In genomic region chr14:20209926-20210325, GRCm38 (mm10) we compare ENCODE assay signal across 36 mouse cellular contexts. TPM values are rescaled to one million over a fixed set of nuclear protein-coding genes. Genes with fewer than 3 reads are reported as not detected.
DNase-seq lines count a peak whose midpoint lies in the region; ATAC-seq and TF ChIP-seq lines count a peak whose summit lies in the region.
"Had no signal": no experiment of that assay in that cellular context is flagged by ENCODE, and none has a peak within 500 bp of the region (broad histone marks: within the 10 kb centered on the region; RNA-seq: fewer than 3 reads in every experiment).

No protein-coding gene starts in this region.

- H3K4me2 ChIP-seq in liver, embryonic 11.5 days, result no peak overlapping the region
- no peak overlapping the region for H3K4me2 ChIP-seq in liver, postnatal 0 days (ENCODE audit: low read depth, low read length)
- no peak overlapping the region for H3K4me2 ChIP-seq in limb, embryonic 13.5 days (replicated peaks)
- H3K4me2 ChIP-seq: embryonic facial prominence, embryonic 13.5 days; forebrain, embryonic 12.5 days; heart, embryonic 15.5 days; hindbrain, embryonic 12.5 days; neural tube, embryonic 12.5 days had no signal

- H3K9me3 ChIP-seq in liver, embryonic 11.5 days (ENCODE audit: control insufficient read depth, low read length), result no peaks in the 10 kb centered on the region
- H3K9me3 ChIP-seq in liver, postnatal 0 days (ENCODE audit: low read length), result no peaks in the 10 kb centered on the region
- H3K9me3 ChIP-seq in limb, embryonic 13.5 days, result no peaks in the 10 kb centered on the region
- H3K9me3 ChIP-seq: embryonic facial prominence, embryonic 13.5 days; forebrain, embryonic 12.5 days; heart, embryonic 15.5 days; hindbrain, embryonic 12.5 days; midbrain, embryonic 10.5 days; neural tube, embryonic 12.5 days had no signal

- no peak for TF ChIP-seq EP300 in liver, postnatal 0 days (IDR thresholded peaks at IDR 0.05; ENCODE audit: low read depth)

- ATAC-seq in liver, embryonic 11.5 days (replicated peaks; ENCODE audit: low FRiP score), result peak; percentile 60
- no peak for ATAC-seq in liver, postnatal 0 days
- ATAC-seq in limb, embryonic 13.5 days (ENCODE audit: low FRiP score, low read depth), result no peak
- peak; percentile 73 for ATAC-seq in megakaryocyte-erythroid progenitor cell, adult 5-6 weeks (replicated peaks; ENCODE audit: low FRiP score, low TSS enrichment, poor library complexity, severe bottlenecking)
- ATAC-seq: activated CD4-positive, CD25-positive, alpha-beta regulatory T cell, adult 4 months; CD4-positive, CD25-positive, alpha-beta regulatory T cell, adult 4 months; intestine, embryonic 16.5 days; lung, postnatal 0 days had no signal

- 52% methylated on average over 7 of the region's 7 CpGs for WGBS in liver, embryonic 11.5 days
- 58% methylated on average over 7 of the region's 7 CpGs for WGBS in liver, postnatal 0 days (ENCODE audit: insufficient replicate concordance)
- 71% methylated on average over 7 of the region's 7 CpGs for WGBS in limb, embryonic 13.5 days

- no peaks in the 10 kb centered on the region for H3K36me3 ChIP-seq in liver, embryonic 11.5 days (ENCODE audit: control insufficient read depth, insufficient read depth, low read length)
- H3K36me3 ChIP-seq in liver, postnatal 0 days (replicated peaks; ENCODE audit: insufficient read depth, low read length), result no peaks in the 10 kb centered on the region
- no peaks in the 10 kb centered on the region for H3K36me3 ChIP-seq in limb, embryonic 13.5 days
- H3K36me3 ChIP-seq: embryonic facial prominence, embryonic 13.5 days; forebrain, embryonic 12.5 days; heart, embryonic 15.5 days; hindbrain, embryonic 12.5 days; midbrain, embryonic 10.5 days; neural tube, embryonic 12.5 days had no signal

- TF ChIP-seq CTCF in liver, postnatal 0 days (IDR thresholded peaks at IDR 0.05; ENCODE audit: low read depth), result no peak

- no peak overlapping the region for H3K27ac ChIP-seq in liver, embryonic 11.5 days (ENCODE audit: low read depth, low read length)
- H3K27ac ChIP-seq in liver, postnatal 0 days (ENCODE audit: low read depth), result no peak overlapping the region
- peak overlapping the region; percentile 0; the same call in 1 of the 2 replicates for H3K27ac ChIP-seq in limb, embryonic 13.5 days
- H3K27ac ChIP-seq: embryonic facial prominence, embryonic 13.5 days; forebrain, embryonic 12.5 days; heart, embryonic 15.5 days; hindbrain, embryonic 12.5 days; kidney, postnatal 0 days; midbrain, embryonic 10.5 days; neural tube, embryonic 12.5 days had no signal

- H3K27me3 ChIP-seq in liver, embryonic 11.5 days (replicated peaks; ENCODE audit: control insufficient read depth, insufficient read depth, low read length), result no peaks in the 10 kb centered on the region
- H3K27me3 ChIP-seq in liver, postnatal 0 days (ENCODE audit: insufficient read depth, low read length), result no peaks in the 10 kb centered on the region
- no peaks in the 10 kb centered on the region for H3K27me3 ChIP-seq in limb, embryonic 13.5 days
- H3K27me3 ChIP-seq: embryonic facial prominence, embryonic 13.5 days; forebrain, embryonic 12.5 days; heart, embryonic 15.5 days; hindbrain, embryonic 12.5 days; neural tube, embryonic 12.5 days had no signal

- peaks cover 19% of the 10 kb centered on the region for H3K4me1 ChIP-seq in liver, embryonic 11.5 days (replicated peaks; ENCODE audit: control insufficient read depth, insufficient read depth, low read length)
- H3K4me1 ChIP-seq in liver, postnatal 0 days (ENCODE audit: insufficient read depth), result peaks cover 9% of the 10 kb centered on the region; the same call in 1 of the 2 replicates
- peaks cover 8% of the 10 kb centered on the region for H3K4me1 ChIP-seq in limb, embryonic 13.5 days
- H3K4me1 ChIP-seq: embryonic facial prominence, embryonic 13.5 days had no signal

- DNase-seq in liver, embryonic 11.5 days (ENCODE audit: low spot score), result no peak
- no peak for DNase-seq in liver, postnatal 0 days
- peak; percentile 29 for DNase-seq in c-Kit-positive CD71-positive TER-119-negative erythroid progenitor cells, embryonic 14.5 days (ENCODE audit: low read depth)
- DNase-seq in embryo, embryonic 10.5 days (ENCODE audit: low spot score), result no peak
- DNase-seq in embryo, embryonic 9.5 days (ENCODE audit: extremely low spot score), result no peak
- DNase-seq: adrenal gland, postnatal 25 days; cerebellum, adult 2 months; cerebellum, postnatal 14 days; embryo, embryonic 11 days; gastrocnemius, postnatal 10 days; kidney, adult 8-10 months; layer of hippocampus, postnatal 36 days; left cerebral cortex, postnatal 4 days; lung, postnatal 4 days; right cerebral cortex, adult 18-20 months; spleen, adult 18-20 months; thymus, postnatal 14 days had no signal

- no peak overlapping the region for H3K9ac ChIP-seq in liver, embryonic 11.5 days (ENCODE audit: low read depth, low read length)
- no peak overlapping the region for H3K9ac ChIP-seq in liver, postnatal 0 days (replicated peaks)
- H3K9ac ChIP-seq in limb, embryonic 13.5 days, result no peak overlapping the region
- H3K9ac ChIP-seq: embryonic facial prominence, embryonic 13.5 days; forebrain, embryonic 12.5 days; heart, embryonic 15.5 days; hindbrain, embryonic 12.5 days; neural tube, embryonic 12.5 days had no signal

- no peak overlapping the region for H3K4me3 ChIP-seq in liver, embryonic 11.5 days (ENCODE audit: low read depth, low read length)
- no peak overlapping the region for H3K4me3 ChIP-seq in liver, postnatal 0 days (ENCODE audit: low read depth, low read length)
- H3K4me3 ChIP-seq in limb, embryonic 13.5 days, result no peak overlapping the region
- H3K4me3 ChIP-seq: embryonic facial prominence, embryonic 13.5 days; erythroblast, embryonic 14.5 days; forebrain, embryonic 12.5 days; heart, embryonic 15.5 days; hindbrain, embryonic 12.5 days; midbrain, embryonic 10.5 days; myocyte; neural tube, embryonic 12.5 days had no signal

RNA-seq across cellular contexts. Expression of gene Kcnk5, which starts 28.3 kb away (rescaled TPM):
- 9.6 and 10.1 TPM in 2 replicates for polyA plus RNA-seq in liver, embryonic 11.5 days (2014; fragmentation: Nextera tagmentation; extraction: Ambion mirVana)
- polyA plus RNA-seq in liver, postnatal 0 days (2015; fragmentation: Nextera tagmentation; extraction: Ambion mirVana), result 4.5 and 5.1 TPM in 2 replicates
- 5.7 and 6.4 TPM in 2 replicates for polyA plus RNA-seq in limb, embryonic 13.5 days (2015; fragmentation: Nextera tagmentation; extraction: Ambion mirVana)
- 7.4 and 7.7 TPM in 2 replicates for total RNA-seq in megakaryocyte-erythroid progenitor cell, adult 5-6 weeks (2014; fragmentation: Nextera tagmentation)
- total RNA-seq in megakaryocyte-erythroid progenitor cell, adult 5-6 weeks (2017), result 5.4 and 9.4 TPM in 2 replicates

RNA-seq across cellular contexts. Expression of gene Kcnk16, which starts 59.1 kb away (rescaled TPM):
- polyA plus RNA-seq in liver, embryonic 11.5 days (2014; fragmentation: Nextera tagmentation; extraction: Ambion mirVana), result 1.9 and 2.2 TPM in 2 replicates
- polyA plus RNA-seq in liver, postnatal 0 days (2015; fragmentation: Nextera tagmentation; extraction: Ambion mirVana), result 1.4 and 2.0 TPM in 2 replicates
- not detected in 2 replicates for polyA plus RNA-seq in limb, embryonic 13.5 days (2015; fragmentation: Nextera tagmentation; extraction: Ambion mirVana)
- not detected in 2 replicates for total RNA-seq in megakaryocyte-erythroid progenitor cell, adult 5-6 weeks (2014; fragmentation: Nextera tagmentation)
- total RNA-seq in megakaryocyte-erythroid progenitor cell, adult 5-6 weeks (2017), result not detected in 2 replicates
- total RNA-seq: adrenal gland, postnatal 25 days; gastrocnemius, postnatal 10 days; heart, adult 8-10 months; heart, postnatal 25 days; layer of hippocampus, postnatal 36 days; left cerebral cortex, postnatal 4 days had no signal
- polyA plus RNA-seq: activated CD4-positive, CD25-positive, alpha-beta regulatory T cell, adult 4 months; CD4-positive, CD25-positive, alpha-beta regulatory T cell, adult 4 months; cerebellum, adult 2 months; embryonic facial prominence, embryonic 13.5 days; forebrain, embryonic 12.5 days; gonadal fat pad, adult 2 months; hindbrain, embryonic 12.5 days; kidney, postnatal 0 days; lung, postnatal 0 days; midbrain, embryonic 10.5 days; midbrain, postnatal 0 days; myocyte; neural tube, embryonic 12.5 days had no signal

Comparison
In these comparisons a context has a peak if more than half of its experiments do, and no peak if none do; other contexts are left out.
1. ATAC-seq: peak in liver, embryonic 11.5 days (single experiment) and megakaryocyte-erythroid progenitor cell, adult 5-6 weeks (single experiment); none in liver, postnatal 0 days (single experiment) and limb, embryonic 13.5 days (single experiment).